Mouse (Mus musculus): ENCODE results near the gene Gm17174. TPM values are rescaled to one million over a fixed set of nuclear protein-coding genes. Genes with fewer than 3 reads are reported as not detected.
"Not testable (repeated sequence)": the region's sequence is repeated elsewhere in the genome, so short reads cannot be mapped to it uniquely, and the experiment has no call there.

Gene Gm17174
- not detected for polyA plus RNA-seq (2021)

DNA sequence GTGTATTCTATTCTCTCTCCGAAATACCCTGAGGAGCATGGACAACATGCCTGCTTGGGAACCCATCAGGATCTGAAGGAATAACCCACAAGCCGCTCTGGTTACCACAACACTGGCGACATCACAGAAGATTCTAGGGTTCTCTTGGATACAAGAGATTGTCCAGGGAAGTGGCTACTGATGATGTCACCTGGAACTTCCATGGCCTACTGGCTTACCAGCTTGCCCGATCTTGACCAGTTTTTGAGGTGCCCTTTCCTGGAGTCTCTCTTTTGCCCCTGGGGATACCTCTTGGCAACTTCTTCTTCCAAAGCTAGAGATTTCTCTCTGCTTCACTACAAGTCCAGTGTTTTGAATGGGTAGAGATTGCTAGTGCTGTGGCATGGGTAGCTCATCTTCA is at the start of gene Gm17174:
Gm17174 (minus strand) TSS at position 101 of the 400 bp plus-strand sequence.
- H3K27me3 ChIP-seq; CTCF ChIA-PET; ATAC-seq; DNase-seq (ENCODE audit: low read depth, low spot score); POLR2A ChIA-PET: not testable (repeated sequence)
- in situ Hi-C loops (cut with MboI; ENCODE audit: low pct_unique_long_range_greater_than_20kb): loop anchor here (25.0 kb wide), 1 partner anchor 95 kb away; the partner anchor contains the start of gene Gm17079

DNA sequence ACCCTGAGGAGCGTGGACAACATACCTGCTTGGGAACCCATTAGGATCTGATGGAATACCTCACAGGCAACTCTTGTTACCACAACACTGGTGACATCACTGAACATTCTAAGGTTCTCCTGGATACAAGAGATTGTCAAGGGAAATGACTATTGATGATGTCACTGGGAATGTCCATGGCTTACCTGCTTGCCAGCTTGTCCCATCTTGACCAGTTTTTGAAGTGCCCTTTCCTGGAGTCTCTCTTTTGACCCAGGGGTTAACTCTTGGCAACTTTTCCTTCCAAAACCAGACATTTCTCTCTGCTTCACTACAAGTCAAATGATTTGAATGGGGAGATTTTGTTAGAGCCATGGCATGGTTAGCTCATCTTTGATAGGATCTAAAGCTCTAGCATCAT is 43.6 kb upstream of the Gm17174 start, which contains the start of gene Gm4181:
Gm4181 (minus strand) TSS at position 101 of the 400 bp plus-strand sequence.
- CTCF ChIA-PET; H3K27me3 ChIP-seq; ATAC-seq; POLR2A ChIA-PET; in situ Hi-C loops (cut with MboI; ENCODE audit: low pct_unique_long_range_greater_than_20kb); DNase-seq (ENCODE audit: low read depth, low spot score): not testable (repeated sequence)

DNA sequence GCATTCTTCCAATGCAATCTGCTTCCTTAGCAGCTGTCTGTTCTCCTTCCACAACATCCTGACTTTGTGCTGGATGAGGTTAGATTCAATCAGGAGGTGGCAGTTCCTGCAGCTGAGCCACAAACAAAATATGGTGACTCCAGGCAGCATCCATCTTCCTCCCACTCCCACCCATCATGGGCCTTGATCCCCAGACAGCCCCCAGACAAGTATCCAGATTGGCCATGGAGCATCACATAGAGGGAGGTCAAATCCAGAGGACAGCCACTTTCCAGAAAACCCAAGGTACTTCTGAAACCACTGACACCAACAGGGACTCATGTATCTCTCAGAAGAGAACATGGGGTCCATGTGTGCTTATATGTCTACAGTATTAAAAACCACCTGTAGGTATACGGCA is 40.5 kb upstream of the Gm17174 start:
- H3K27me3 ChIP-seq; POLR2A ChIA-PET; CTCF ChIA-PET; ATAC-seq; in situ Hi-C loops (cut with MboI; ENCODE audit: low pct_unique_long_range_greater_than_20kb); DNase-seq (ENCODE audit: low read depth, low spot score): not testable (repeated sequence)

DNA sequence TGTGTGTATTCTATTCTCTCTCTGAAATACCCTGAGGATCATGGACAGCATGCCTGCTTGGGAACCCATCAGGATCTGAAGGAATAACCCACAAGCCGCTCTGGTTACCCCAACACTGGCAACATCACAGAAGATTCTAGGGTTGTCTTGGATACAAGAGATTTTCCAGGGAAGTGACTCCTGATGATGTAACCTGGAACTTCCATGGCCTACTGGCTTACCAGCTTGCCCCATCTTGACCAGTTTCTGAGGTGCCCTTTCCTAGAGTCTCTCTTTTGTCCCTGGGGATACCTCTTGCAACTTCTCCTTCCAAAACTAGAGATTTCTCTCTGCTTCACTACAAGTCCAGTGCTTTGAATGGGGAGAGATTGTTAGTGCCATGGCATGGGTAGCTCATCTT is 19.3 kb upstream of the Gm17174 start, which contains the start of gene Gm17078:
Gm17078 (minus strand) TSS at position 101 of the 400 bp plus-strand sequence.
- H3K27me3 ChIP-seq: no peaks in the 10 kb centered on the region
- CTCF ChIA-PET: no interaction called here
- DNase-seq (ENCODE audit: low read depth, low spot score) (no peak), ATAC-seq (no peak)
- POLR2A ChIA-PET: no interaction called here
- in situ Hi-C loops (cut with MboI; ENCODE audit: low pct_unique_long_range_greater_than_20kb): no loop called here
- no peak for TF ChIP-seq CTCF (IDR thresholded peaks at IDR 0.05)

DNA sequence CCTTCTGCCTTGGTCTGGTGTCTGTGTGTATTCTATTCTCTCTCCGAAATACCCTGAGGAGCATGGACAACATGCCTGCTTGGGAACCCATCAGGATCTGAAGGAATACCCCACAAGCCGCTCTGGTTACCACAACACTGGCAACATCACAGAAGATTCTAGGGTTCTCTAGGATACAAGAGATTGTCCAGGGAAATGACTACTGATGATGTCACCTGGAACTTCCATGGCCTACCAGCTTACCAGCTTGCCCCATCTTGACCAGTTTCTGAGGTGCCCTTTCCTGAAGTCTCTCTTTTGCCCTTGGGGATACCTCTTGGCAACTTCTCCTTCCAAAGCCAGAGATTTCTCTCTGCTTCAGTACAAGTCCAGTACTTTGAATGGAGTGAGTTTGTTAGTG is 18.0 kb downstream of the Gm17174 start, which contains the start of gene Gm17175:
Gm17175 (minus strand) TSS at position 101 of the 400 bp plus-strand sequence.
- POLR2A ChIA-PET; H3K27me3 ChIP-seq; CTCF ChIA-PET; ATAC-seq; DNase-seq (ENCODE audit: low read depth, low spot score); in situ Hi-C loops (cut with MboI; ENCODE audit: low pct_unique_long_range_greater_than_20kb): not testable (repeated sequence)

DNA sequence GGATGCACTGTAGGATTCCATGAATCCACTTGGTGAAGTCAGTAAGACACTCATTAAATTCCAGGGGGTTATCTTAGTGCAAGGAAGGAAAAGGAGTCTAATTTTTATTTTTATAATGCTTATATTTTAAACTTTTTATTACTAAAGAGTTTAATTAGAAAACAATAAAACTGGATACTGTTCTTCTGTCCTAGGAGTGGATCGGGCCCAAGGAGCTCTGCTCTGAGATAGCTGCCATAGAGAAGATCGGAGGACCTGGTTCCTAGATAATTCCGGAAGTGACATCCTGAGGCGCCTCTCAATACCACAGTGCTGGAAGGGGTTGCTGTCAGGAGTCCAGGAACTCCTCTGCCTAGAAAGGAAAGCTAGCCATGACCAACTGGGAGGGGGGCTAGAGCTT is 39.4 kb downstream of the Gm17174 start, which contains the start of gene Gm5622:
Gm5622 (plus strand) TSS at position 301 of the 400 bp plus-strand sequence.
- ChIA-PET CTCF (no interaction called here), POLR2A (no interaction called here)
- TF ChIP-seq CTCF (IDR thresholded peaks at IDR 0.05): no peak
- ATAC-seq: no peak
- H3K27me3 ChIP-seq: no peaks in the 10 kb centered on the region
- DNase-seq (ENCODE audit: low read depth, low spot score): no peak
- in situ Hi-C loops (cut with MboI; ENCODE audit: low pct_unique_long_range_greater_than_20kb): no loop called here

Other genes starting within 250 kb of the Gm17174 start
- gene Gm7247, start 230.4 kb downstream of the Gm17174 start, polyA plus RNA-seq (2021): not detected
- not detected for gene Vmn2r88, start 181.3 kb downstream of the Gm17174 start, polyA plus RNA-seq (2021)
- gene Vmn2r89, start 140.3 kb downstream of the Gm17174 start, polyA plus RNA-seq (2021): not detected
- not detected for gene Gm5622, start 39.3 kb downstream of the Gm17174 start, polyA plus RNA-seq (2021)
- gene Gm17175, start 18.1 kb downstream of the Gm17174 start, polyA plus RNA-seq (2021): not detected
- gene Gm17078, start 19.2 kb upstream of the Gm17174 start, polyA plus RNA-seq (2021): not detected
- gene Gm4181, start 43.5 kb upstream of the Gm17174 start, polyA plus RNA-seq (2021): not detected
- not detected for gene Gm17079, start 103.3 kb upstream of the Gm17174 start, polyA plus RNA-seq (2021)
- not detected for gene Gm5800, start 125.0 kb upstream of the Gm17174 start, polyA plus RNA-seq (2021)
- gene Ang4, start 181.5 kb upstream of the Gm17174 start, polyA plus RNA-seq (2021): not detected
- not detected for gene AY358078, start 207.9 kb upstream of the Gm17174 start, polyA plus RNA-seq (2021)

All from Patski (cell line).